Mouse (Mus musculus): ENCODE results near the gene Znhit3. TPM values are rescaled to one million over a fixed set of nuclear protein-coding genes. Genes with fewer than 3 reads are reported as not detected.
A peak's percentile ranks its signal among the peaks of the same experiment; 100 is the strongest.

Gene Znhit3
- 44.7 and 47.5 TPM in 2 replicates for polyA plus RNA-seq (2012; rRNA removed)

GRCm38 (mm10) chr11:84916053-84916702 is at the start of gene Znhit3:
Gene Znhit3, minus strand, starts transcription at chr11:84916366.
- peak within 1 kb of the TSS; percentile 65 for H3K4me3 ChIP-seq (replicated peaks; ENCODE audit: insufficient read depth, low read depth, low read length)
- peak; percentile 85 to 90 for DNase-seq
- 2% methylated on average over 34 of the region's 34 CpGs for WGBS
- H3K27ac ChIP-seq (ENCODE audit: insufficient read depth, low read length): peak within 1 kb of the TSS; percentile 1; the same call in 1 of the 2 replicates
- TF ChIP-seq POLR2A (IDR thresholded peaks at IDR 0.05; ENCODE audit: borderline replicate concordance, insufficient read depth, low read length) (peak; percentile 61; the same call in 1 of the 2 replicates), CTCF (IDR thresholded peaks at IDR 0.05; ENCODE audit: borderline replicate concordance, insufficient read depth, low read depth, low read length) (no peak)
- H3K27me3 ChIP-seq (ENCODE audit: control insufficient read depth, insufficient read depth, low read length): no peaks in the 10 kb centered on the region
- no peaks in the 10 kb centered on the region; the same call in 1 of the 2 replicates for H3K4me1 ChIP-seq (ENCODE audit: control insufficient read depth, insufficient read depth, low read length)

- Histone ChIP-seq H3K4me1 (ENCODE audit: control insufficient read depth, insufficient read depth, low read length) (peaks cover 52% of the 10 kb centered on the region), H3K27me3 (ENCODE audit: control insufficient read depth, insufficient read depth, low read length) (no peaks in the 10 kb centered on the region), H3K4me3 (replicated peaks; ENCODE audit: insufficient read depth, low read depth, low read length) (no peak overlapping the region), H3K27ac (ENCODE audit: insufficient read depth, low read length) (no peak overlapping the region)
- no peak for TF ChIP-seq CTCF (IDR thresholded peaks at IDR 0.05; ENCODE audit: borderline replicate concordance, insufficient read depth, low read depth, low read length)
- TF ChIP-seq POLR2A (IDR thresholded peaks at IDR 0.05; ENCODE audit: borderline replicate concordance, insufficient read depth, low read length): no peak
- WGBS: 78% methylated on average over 3 of the region's 3 CpGs
- DNase-seq: no peak
Observed at GRCm38 (mm10) chr11:84963556-84963955, 47.4 kb upstream of the Znhit3 start.

GRCm38 (mm10) chr11:84962536-84962935 is 46.4 kb upstream of the Znhit3 start:
- TF ChIP-seq POLR2A (IDR thresholded peaks at IDR 0.05; ENCODE audit: borderline replicate concordance, insufficient read depth, low read length): no peak
- TF ChIP-seq CTCF (IDR thresholded peaks at IDR 0.05; ENCODE audit: borderline replicate concordance, insufficient read depth, low read depth, low read length): no peak
- H3K4me3 ChIP-seq (replicated peaks; ENCODE audit: insufficient read depth, low read depth, low read length): no peak overlapping the region
- peaks cover 51% of the 10 kb centered on the region for H3K4me1 ChIP-seq (ENCODE audit: control insufficient read depth, insufficient read depth, low read length)
- WGBS: 37% methylated on average over 4 of the region's 4 CpGs
- H3K27me3 ChIP-seq (ENCODE audit: control insufficient read depth, insufficient read depth, low read length): no peaks in the 10 kb centered on the region
- H3K27ac ChIP-seq (ENCODE audit: insufficient read depth, low read length): 0 out of 2 replicates have a peak overlapping the region, but pooled peaks have one; percentile 41
- DNase-seq: no peak

GRCm38 (mm10) chr11:84961571-84961970 is 45.4 kb upstream of the Znhit3 start:
- peak overlapping the region; percentile 41 for H3K27ac ChIP-seq (ENCODE audit: insufficient read depth, low read length)
- no peak overlapping the region for H3K4me3 ChIP-seq (replicated peaks; ENCODE audit: insufficient read depth, low read depth, low read length)
- TF ChIP-seq CTCF (IDR thresholded peaks at IDR 0.05; ENCODE audit: borderline replicate concordance, insufficient read depth, low read depth, low read length) (no peak), POLR2A (IDR thresholded peaks at IDR 0.05; ENCODE audit: borderline replicate concordance, insufficient read depth, low read length) (no peak)
- peak in 1 of 2 experiments; percentile 26 for DNase-seq
- H3K4me1 ChIP-seq (ENCODE audit: control insufficient read depth, insufficient read depth, low read length): peaks cover 46% of the 10 kb centered on the region
- 85% methylated on average over 4 of the region's 4 CpGs for WGBS
- H3K27me3 ChIP-seq (ENCODE audit: control insufficient read depth, insufficient read depth, low read length): no peaks in the 10 kb centered on the region

- H3K27me3 ChIP-seq (ENCODE audit: control insufficient read depth, insufficient read depth, low read length): no peaks in the 10 kb centered on the region
- 8% methylated on average over 6 of the region's 6 CpGs for WGBS
- H3K4me3 ChIP-seq (replicated peaks; ENCODE audit: insufficient read depth, low read depth, low read length): peak overlapping the region; percentile 7
- H3K4me1 ChIP-seq (ENCODE audit: control insufficient read depth, insufficient read depth, low read length): peaks cover 45% of the 10 kb centered on the region
- DNase-seq: peak; percentile 88 to 97
- TF ChIP-seq POLR2A (IDR thresholded peaks at IDR 0.05; ENCODE audit: borderline replicate concordance, insufficient read depth, low read length) (peak; percentile 61; the same call in 1 of the 2 replicates), CTCF (IDR thresholded peaks at IDR 0.05; ENCODE audit: borderline replicate concordance, insufficient read depth, low read depth, low read length) (no peak)
- peak overlapping the region; percentile 79; the same call in 1 of the 2 replicates for H3K27ac ChIP-seq (ENCODE audit: insufficient read depth, low read length)
Observed at GRCm38 (mm10) chr11:84960780-84961179, 44.6 kb upstream of the Znhit3 start.

GRCm38 (mm10) chr11:84960291-84960690 is 44.1 kb upstream of the Znhit3 start:
- H3K4me3 ChIP-seq (replicated peaks; ENCODE audit: insufficient read depth, low read depth, low read length): peak overlapping the region; percentile 85
- no peaks in the 10 kb centered on the region for H3K27me3 ChIP-seq (ENCODE audit: control insufficient read depth, insufficient read depth, low read length)
- no peak for TF ChIP-seq POLR2A (IDR thresholded peaks at IDR 0.05; ENCODE audit: borderline replicate concordance, insufficient read depth, low read length)
- no peak for TF ChIP-seq CTCF (IDR thresholded peaks at IDR 0.05; ENCODE audit: borderline replicate concordance, insufficient read depth, low read depth, low read length)
- peaks cover 41% of the 10 kb centered on the region for H3K4me1 ChIP-seq (ENCODE audit: control insufficient read depth, insufficient read depth, low read length)
- no peak for DNase-seq
- 15% methylated on average over 3 of the region's 3 CpGs for WGBS
- H3K27ac ChIP-seq (ENCODE audit: insufficient read depth, low read length): peak overlapping the region; percentile 100

GRCm38 (mm10) chr11:84959701-84960181 is 43.6 kb upstream of the Znhit3 start:
- Histone ChIP-seq H3K27me3 (ENCODE audit: control insufficient read depth, insufficient read depth, low read length) (no peaks in the 10 kb centered on the region), H3K27ac (ENCODE audit: insufficient read depth, low read length) (peak overlapping the region; percentile 100), H3K4me3 (replicated peaks; ENCODE audit: insufficient read depth, low read depth, low read length) (peak overlapping the region; percentile 85), H3K4me1 (ENCODE audit: control insufficient read depth, insufficient read depth, low read length) (peaks cover 35% of the 10 kb centered on the region)
- TF ChIP-seq CTCF (IDR thresholded peaks at IDR 0.05; ENCODE audit: borderline replicate concordance, insufficient read depth, low read depth, low read length) (no peak), POLR2A (IDR thresholded peaks at IDR 0.05; ENCODE audit: borderline replicate concordance, insufficient read depth, low read length) (peak; percentile 61; the same call in 1 of the 2 replicates)
- under 1% methylated on average over 9 of the region's 9 CpGs for WGBS
- DNase-seq: peak; percentile 82 to 89

GRCm38 (mm10) chr11:84959181-84959580 is 43.0 kb upstream of the Znhit3 start:
- no peaks in the 10 kb centered on the region for H3K27me3 ChIP-seq (ENCODE audit: control insufficient read depth, insufficient read depth, low read length)
- H3K4me3 ChIP-seq (replicated peaks; ENCODE audit: insufficient read depth, low read depth, low read length): peak overlapping the region; percentile 85
- peak overlapping the region; percentile 100 for H3K27ac ChIP-seq (ENCODE audit: insufficient read depth, low read length)
- TF ChIP-seq POLR2A (IDR thresholded peaks at IDR 0.05; ENCODE audit: borderline replicate concordance, insufficient read depth, low read length) (no peak), CTCF (IDR thresholded peaks at IDR 0.05; ENCODE audit: borderline replicate concordance, insufficient read depth, low read depth, low read length) (no peak)
- 11% methylated on average over 5 of the region's 5 CpGs for WGBS
- H3K4me1 ChIP-seq (ENCODE audit: control insufficient read depth, insufficient read depth, low read length): peaks cover 32% of the 10 kb centered on the region
- peak in 1 of 2 experiments; percentile 49 for DNase-seq

Measured in cerebellum, adult 2 months (tissue).